Mouse (Mus musculus) gastrocnemius, postnatal 36 days (tissue): ENCODE data around the gene Ubald1. TPM values are rescaled to one million over a fixed set of nuclear protein-coding genes. Genes with fewer than 3 reads are reported as not detected.
A peak's percentile ranks its signal among the peaks of the same experiment; 100 is the strongest.

Experiments
- DNase-seq, 2 experiments: peaks; one replicate each; pipeline ENCODE4 v3.0.0; 2022
- intact Hi-C: fragments of 180-260 bp; cut with DNase I; formaldehyde crosslinking; loops from one replicate; pipeline ENCODE4 v1.15.1; 2025
- long read RNA-seq, 2 experiments: library from polyadenylated mRNA; stranded (forward); transcript quantifications; one replicate each; pipeline ENCODE4 v2.0.0; 2021
- total RNA-seq, 2 experiments: library from RNA; stranded (reverse); gene quantifications; 2 replicates each; pipeline ENCODE4 v1.2.3; 2021

Ubald1 gene
- 10 to 100 TPM; 31.9 to 38.9 TPM for total RNA-seq
- long read RNA-seq, experiment 1, full-length matches to known transcripts: 16 of 38 reads
- long read RNA-seq, experiment 1, partial matches to known transcripts: 1 of 38 reads
- long read RNA-seq, experiment 1, other reads (novel, unspliced or antisense): 21 of 38 reads
- long read RNA-seq, experiment 2, full-length matches to known transcripts: 24 of 54 reads
- long read RNA-seq, experiment 2, partial matches to known transcripts: 26 of 54 reads
- long read RNA-seq, experiment 2, other reads (novel, unspliced or antisense): 4 of 54 reads

- intact Hi-C loops: no loop called here
- DNase-seq: peak; percentile 91 to 96
Measured at GRCm38 (mm10) chr16:4880136-4880825, at the start of gene Ubald1. TSS of gene Ubald1 (minus strand) at chr16:4880315.

DNA sequence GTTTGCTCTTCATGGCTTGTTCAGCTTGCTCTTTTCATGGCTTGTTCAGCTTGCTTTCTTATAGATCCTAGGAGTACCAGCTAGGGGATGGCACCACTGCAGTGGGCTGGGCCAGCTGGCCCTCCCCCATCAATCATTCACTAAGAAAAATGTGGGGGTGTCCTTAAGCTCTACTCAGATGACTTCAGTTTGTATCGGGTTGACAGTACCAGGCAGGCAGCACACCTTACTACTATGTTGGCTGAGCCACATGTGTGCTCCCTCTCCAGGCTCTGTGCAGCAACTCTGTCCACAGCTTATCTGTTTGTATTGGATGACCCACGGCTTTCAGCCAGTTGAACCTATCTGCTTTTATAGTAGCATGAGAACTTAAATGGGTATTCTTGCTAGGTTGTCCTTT lies 48.4 kb upstream of the Ubald1 start:
- no peak for DNase-seq
- intact Hi-C loops: no loop called here

GRCm38 (mm10) chr16:4927967-4928366 lies 47.9 kb upstream of the Ubald1 start:
- intact Hi-C loops: no loop called here
- DNase-seq: no peak

GRCm38 (mm10) chr16:4923996-4924395 lies 43.9 kb upstream of the Ubald1 start:
- DNase-seq: no peak
- intact Hi-C loops: no loop called here

DNA sequence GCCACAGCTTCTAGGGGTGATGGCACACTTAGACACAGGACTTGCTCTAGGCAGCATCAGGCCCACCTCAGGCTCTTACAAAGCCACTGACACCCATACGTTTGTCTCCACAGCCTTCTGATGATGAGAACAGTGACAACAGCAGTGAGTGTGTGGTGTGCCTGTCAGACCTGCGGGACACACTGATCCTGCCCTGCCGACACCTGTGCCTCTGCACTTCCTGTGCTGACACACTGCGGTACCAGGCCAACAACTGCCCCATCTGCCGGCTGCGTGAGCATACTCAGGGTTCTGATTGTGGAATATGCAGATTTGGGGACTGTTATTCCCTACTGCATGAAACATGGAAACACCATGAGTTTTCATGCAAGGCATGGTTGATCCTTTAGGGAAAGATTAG lies 42.4 kb upstream of the Ubald1 start:
- intact Hi-C loops: no loop called here

GRCm38 (mm10) chr16:4920556-4920955 lies 40.4 kb upstream of the Ubald1 start:
- DNase-seq: no peak
- intact Hi-C loops: no loop called here

More for the DNA sequence above, 42.4 kb upstream of the Ubald1 start:
- DNase-seq: no peak

- no peak for DNase-seq
- intact Hi-C loops: no loop called here
Measured at GRCm38 (mm10) chr16:4916608-4917007, 36.5 kb upstream of the Ubald1 start.

GRCm38 (mm10) chr16:4915931-4916330 lies 35.8 kb upstream of the Ubald1 start:
- DNase-seq: no peak
- intact Hi-C loops: no loop called here

DNA sequence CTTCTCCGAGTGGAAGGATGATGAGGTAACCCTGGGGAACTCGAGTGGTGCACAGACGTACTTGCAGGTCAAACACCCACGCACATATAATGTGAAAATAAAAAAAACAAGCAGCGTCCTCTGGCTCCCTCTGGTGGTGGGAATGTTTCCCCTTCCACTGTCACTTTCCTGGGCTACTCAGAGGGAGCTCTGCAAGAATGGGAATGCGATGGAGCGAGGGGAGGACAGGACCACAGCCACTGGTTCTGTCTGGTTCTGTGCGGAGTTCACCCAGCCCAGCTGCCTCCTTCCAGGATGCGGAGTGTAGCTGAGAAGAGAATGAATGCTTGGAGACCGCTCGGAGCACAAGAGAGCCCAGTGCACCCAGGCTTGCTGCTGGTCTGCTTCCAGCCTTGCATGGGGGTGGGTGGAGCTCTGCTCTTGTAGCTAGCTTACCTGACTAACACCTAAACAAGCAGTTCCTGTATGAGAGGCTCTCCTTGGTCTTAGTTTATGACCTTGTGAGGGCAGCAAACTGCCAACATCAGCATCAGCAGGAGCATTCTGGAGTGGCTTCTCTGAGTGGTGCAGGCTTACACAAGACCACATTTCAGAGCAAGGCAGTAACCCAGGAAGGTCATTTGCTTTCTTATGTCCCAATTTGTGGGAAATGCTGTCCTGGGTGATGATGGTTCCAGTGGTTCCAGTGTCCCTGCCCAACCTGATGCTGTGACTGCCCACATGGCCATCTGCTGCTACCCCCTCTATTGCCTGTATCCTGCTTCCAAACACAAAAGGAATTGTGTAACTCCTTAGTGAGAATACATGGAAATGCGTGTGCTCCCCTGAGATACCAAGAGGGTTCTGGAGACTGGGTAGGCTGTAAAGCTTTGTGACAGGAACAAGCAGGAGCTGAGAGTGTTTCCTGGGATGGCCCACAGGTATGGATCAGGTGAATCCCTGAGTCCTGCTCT lies 33.9 kb upstream of the Ubald1 start:
- intact Hi-C loops: loop anchor here (2.0 kb wide), 1 partner anchor 37 kb away; no protein-coding TSS in a partner anchor
- peak; percentile 70 to 81 for DNase-seq

- no peak for DNase-seq
- intact Hi-C loops: loop anchor here (2.0 kb wide), 1 partner anchor 36 kb away; no protein-coding TSS in a partner anchor
Measured at GRCm38 (mm10) chr16:4912907-4913782, 33.0 kb upstream of the Ubald1 start.

DNA sequence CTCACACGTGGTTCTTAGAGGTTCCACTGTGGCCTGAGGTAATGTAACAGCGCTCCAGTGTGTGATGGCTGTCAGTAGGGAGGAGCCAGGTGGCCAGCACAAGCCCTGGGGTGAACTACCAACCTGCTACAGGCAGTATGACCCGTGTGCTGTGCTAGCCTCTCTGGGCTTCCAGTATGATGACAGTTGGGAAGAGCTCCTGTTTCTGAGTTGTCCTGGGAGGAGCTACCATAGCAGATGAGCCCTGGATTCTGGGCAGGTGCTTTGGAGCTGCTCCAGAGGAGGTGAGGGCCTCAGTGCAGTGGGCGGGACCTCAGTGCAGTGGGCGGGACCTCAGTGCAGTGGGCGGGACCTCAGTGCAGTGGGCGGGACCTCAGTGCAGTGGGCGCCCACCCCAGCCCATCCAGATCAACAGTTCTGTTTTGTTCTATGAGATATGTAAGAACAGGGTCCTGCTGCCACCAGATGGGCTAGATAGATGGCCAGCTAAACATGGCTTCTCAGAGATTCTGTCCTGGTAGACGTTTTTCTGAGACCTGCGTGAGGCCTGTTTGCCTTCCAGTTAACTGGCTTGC lies 32.0 kb upstream of the Ubald1 start:
- intact Hi-C loops: loop anchor here (2.0 kb wide), 1 partner anchor 35 kb away; no protein-coding TSS in a partner anchor
- no peak for DNase-seq

GRCm38 (mm10) chr16:4910758-4911157 lies 30.6 kb upstream of the Ubald1 start:
- intact Hi-C loops: no loop called here
- DNase-seq: no peak

DNA sequence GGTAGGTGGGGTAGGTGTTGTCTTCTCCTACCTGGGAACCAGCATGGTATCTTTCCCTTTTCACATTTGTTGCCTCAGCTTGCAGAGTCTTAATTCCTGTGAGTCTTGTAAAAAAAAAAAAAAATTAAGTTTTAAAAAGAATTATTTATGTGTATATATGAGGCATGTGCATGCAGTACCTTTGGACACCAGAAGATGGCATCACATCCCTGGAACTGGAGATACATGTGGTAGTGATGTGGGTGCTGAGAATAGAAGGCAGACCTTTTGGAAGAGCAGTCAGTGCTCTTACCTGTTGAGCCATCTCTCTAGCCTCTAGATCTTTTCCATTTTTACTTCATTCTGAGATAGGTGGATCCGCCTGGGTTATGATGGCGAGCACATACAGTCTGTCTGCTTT lies 29.6 kb upstream of the Ubald1 start:
- DNase-seq: no peak
- intact Hi-C loops: no loop called here

DNA sequence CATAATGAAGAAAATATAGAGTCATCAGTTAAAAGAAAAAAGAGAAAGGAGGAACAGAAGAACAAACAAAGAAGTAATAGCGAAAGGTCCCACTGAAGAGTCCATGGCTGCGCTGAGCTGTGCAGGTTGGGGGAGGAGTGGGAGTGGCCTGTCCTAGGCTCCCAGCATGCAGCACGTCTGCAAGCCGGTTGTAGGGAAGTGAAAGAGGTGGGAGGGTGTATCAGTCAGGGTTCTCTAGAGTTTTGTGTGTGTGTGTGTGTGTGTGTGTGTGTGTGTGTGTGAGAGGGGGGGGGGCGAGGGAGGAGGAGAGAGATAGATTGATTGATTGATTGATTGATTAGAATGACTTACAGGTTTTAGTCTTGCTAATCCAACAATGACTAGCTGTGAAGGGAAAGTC lies 27.9 kb upstream of the Ubald1 start:
- DNase-seq: no peak
- intact Hi-C loops: no loop called here

GRCm38 (mm10) chr16:4907386-4907785 lies 27.3 kb upstream of the Ubald1 start:
- intact Hi-C loops: no loop called here
- no peak for DNase-seq

DNA sequence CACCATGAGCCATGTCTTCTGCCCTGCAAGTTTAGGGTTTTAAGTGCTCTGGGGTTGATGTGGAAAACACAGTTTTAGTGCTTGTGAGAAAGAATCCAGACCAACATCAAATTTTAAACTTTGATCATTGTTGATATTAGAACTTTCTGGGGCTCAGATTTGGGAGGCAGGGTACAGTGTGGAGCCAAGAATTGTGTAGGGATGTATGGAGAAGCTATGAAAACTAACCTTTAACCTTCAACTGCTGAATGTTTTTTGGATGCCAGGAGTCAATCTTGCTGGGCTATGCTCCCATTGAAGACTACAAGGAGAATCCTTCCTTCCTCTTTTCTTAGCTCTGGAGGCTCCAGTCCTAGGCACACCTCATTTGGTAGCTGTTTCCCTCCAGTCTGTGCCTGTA lies 26.4 kb upstream of the Ubald1 start:
- intact Hi-C loops: no loop called here
- DNase-seq: no peak

GRCm38 (mm10) chr16:4905591-4905990 lies 25.5 kb upstream of the Ubald1 start:
- intact Hi-C loops: no loop called here
- DNase-seq: no peak

DNA sequence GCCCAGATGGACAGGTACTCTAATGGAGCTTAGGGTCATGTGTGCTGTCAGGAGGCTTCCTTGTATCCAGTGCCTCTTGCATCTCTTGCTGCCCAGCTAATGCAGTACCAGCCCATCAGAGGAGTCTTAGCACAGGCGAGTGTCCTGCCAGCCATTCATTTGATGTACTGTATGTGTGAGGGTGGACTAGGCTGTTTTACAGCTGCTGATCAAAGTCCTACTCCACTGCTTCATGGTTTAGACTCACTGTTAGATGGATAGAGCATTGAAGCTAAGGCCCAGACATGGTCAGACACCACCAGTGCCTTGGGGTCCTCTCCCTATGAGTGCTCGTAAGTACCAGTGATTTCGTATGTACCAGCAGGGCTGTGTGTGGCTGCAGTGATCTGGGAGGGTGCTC lies 24.8 kb upstream of the Ubald1 start:
- no peak for DNase-seq
- intact Hi-C loops: no loop called here

- intact Hi-C loops: no loop called here
Measured at GRCm38 (mm10) chr16:4903491-4904102, 23.5 kb upstream of the Ubald1 start.

More at GRCm38 (mm10) chr16:4903491-4904102, 23.5 kb upstream of the Ubald1 start:
- DNase-seq: no peak
